Mouse (Mus musculus): Measurements from ENCODE around the gene Aste1. TPM values are rescaled to one million over a fixed set of nuclear protein-coding genes. Genes with fewer than 3 reads are reported as not detected.
A peak's percentile ranks its signal among the peaks of the same experiment; 100 is the strongest.

The Aste1 gene
- 5.3 and 7.1 TPM in 2 replicates for polyA plus RNA-seq (2015; fragmentation: Nextera tagmentation; extraction: Ambion mirVana)

GRCm38 (mm10) chr9:105395218-105395627 is at the start of gene Aste1, which contains the start of gene Nek11:
Gene Aste1 (plus strand): TSS chr9:105395392.
Gene Nek11 (minus strand): TSS chr9:105395524.
- H3K9ac ChIP-seq, result peak within 1 kb of the TSS; percentile 83
- DNase-seq (peak; percentile 91), ATAC-seq (ENCODE audit: low read depth) (peak; percentile 99)
- H3K36me3 ChIP-seq, result peaks cover 9% of the 10 kb centered on the region
- WGBS (ENCODE audit: insufficient replicate concordance), result under 1% methylated on average over 44 of the region's 44 CpGs
- peak within 1 kb of the TSS; percentile 81 for H3K4me2 ChIP-seq
- peaks cover 27% of the 10 kb centered on the region for H3K4me1 ChIP-seq (replicated peaks)
- H3K27ac ChIP-seq, result peak within 1 kb of the TSS; percentile 95
- no peaks in the 10 kb centered on the region for H3K9me3 ChIP-seq (replicated peaks)
- H3K27me3 ChIP-seq, result peaks cover 2% of the 10 kb centered on the region; the same call in 1 of the 2 replicates
- peak within 1 kb of the TSS; percentile 78 for H3K4me3 ChIP-seq (replicated peaks)

DNA sequence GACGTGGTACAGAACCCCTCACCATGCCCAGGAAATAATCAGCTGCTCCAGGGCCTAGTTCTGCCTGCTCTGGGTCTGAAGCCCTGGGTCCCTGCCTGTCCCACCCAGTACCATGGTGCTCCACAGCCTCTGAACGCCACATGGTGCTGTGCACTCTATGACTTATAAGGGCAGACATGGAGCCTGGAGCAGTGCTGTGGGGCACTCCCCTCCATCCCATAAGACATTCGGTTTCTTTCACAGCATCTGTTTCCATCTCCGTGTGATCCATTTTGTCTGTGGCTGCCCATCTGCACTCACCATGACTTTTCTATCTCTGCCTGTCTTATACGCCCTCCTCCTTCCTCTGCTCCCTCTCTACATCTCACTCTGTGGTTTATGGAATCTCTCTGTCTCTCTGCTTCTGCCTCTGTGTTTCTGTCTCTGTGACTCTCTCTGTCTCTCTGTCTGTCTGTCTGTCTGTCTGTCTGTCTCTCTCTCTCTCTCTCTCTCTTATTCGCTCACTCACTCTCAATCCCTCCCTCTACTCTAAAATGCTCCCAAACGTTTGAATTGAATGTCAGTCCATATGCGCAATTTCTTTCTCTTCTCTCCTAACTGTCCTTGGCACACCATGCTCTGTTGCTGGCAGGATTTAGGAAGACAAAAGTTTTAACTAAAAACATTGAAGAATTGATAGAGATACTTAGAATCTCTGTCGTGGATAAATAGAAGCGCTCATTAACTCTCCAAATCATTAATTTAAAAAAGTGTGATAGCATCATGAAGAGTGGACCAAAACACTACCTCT is 46.8 kb upstream of the Aste1 start:
- WGBS (ENCODE audit: insufficient replicate concordance), result 57% methylated on average over 10 of the region's 10 CpGs
- no peak for DNase-seq
- Histone ChIP-seq H3K4me1 (replicated peaks) (no peaks in the 10 kb centered on the region), H3K4me2 (no peak overlapping the region), H3K36me3 (no peaks in the 10 kb centered on the region), H3K27me3 (no peaks in the 10 kb centered on the region), H3K9me3 (replicated peaks) (0 out of 2 replicates have a peak, but pooled peaks cover 3% of the 10 kb centered on the region), H3K27ac (no peak overlapping the region), H3K9ac (no peak overlapping the region), H3K4me3 (replicated peaks) (no peak overlapping the region)
- no peak for ATAC-seq (ENCODE audit: low read depth)

DNA sequence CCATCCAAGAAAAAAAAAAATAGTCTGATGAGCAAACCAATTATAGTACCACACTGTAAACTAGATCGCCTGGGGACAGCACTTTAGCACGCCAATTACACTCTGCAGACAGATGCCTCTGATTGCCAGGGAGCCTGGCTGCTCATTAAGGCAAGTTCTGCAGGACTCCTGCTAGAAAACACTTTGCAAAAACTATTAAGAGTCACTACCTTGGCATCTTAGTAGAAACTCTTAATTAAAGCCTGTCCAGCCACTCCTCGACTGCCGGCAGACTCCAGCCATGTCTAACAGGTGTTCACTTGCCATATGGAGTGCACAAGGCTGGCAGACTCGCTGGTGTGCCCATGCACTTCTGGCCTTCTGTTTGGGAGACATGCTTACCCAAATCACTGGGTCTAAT is 46.2 kb upstream of the Aste1 start:
- H3K4me2 ChIP-seq, result no peak overlapping the region
- no peaks in the 10 kb centered on the region for H3K36me3 ChIP-seq
- WGBS (ENCODE audit: insufficient replicate concordance), result 64% methylated on average over 5 of the region's 5 CpGs
- no peak for ATAC-seq (ENCODE audit: low read depth)
- H3K9me3 ChIP-seq (replicated peaks), result no peaks in the 10 kb centered on the region
- no peak for DNase-seq
- no peak overlapping the region for H3K9ac ChIP-seq
- H3K27me3 ChIP-seq, result no peaks in the 10 kb centered on the region
- H3K4me3 ChIP-seq (replicated peaks), result no peak overlapping the region
- H3K27ac ChIP-seq, result no peak overlapping the region
- H3K4me1 ChIP-seq (replicated peaks), result no peaks in the 10 kb centered on the region

DNA sequence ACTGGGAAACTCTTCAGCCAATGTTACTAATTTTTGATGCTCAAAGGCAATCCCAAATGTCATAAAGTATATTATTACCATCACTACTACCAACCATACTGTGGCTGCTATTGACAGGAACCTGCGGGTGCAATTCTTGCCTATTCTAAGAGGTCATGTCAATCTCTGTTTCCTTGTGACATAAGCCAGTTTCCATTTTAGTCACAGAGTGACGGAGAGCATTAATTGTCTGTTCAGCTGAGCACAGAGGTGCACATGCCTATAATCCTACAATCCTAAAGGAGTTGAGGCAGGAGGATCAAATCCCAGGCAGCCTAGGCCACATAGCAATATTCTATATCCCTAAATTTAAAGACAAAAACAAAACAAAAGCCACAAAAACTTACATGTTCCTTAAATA is 33.0 kb upstream of the Aste1 start:
- Histone ChIP-seq H3K27ac (no peak overlapping the region), H3K4me1 (replicated peaks) (no peaks in the 10 kb centered on the region), H3K27me3 (no peaks in the 10 kb centered on the region), H3K4me3 (replicated peaks) (no peak overlapping the region), H3K36me3 (no peaks in the 10 kb centered on the region), H3K4me2 (no peak overlapping the region), H3K9me3 (replicated peaks) (no peaks in the 10 kb centered on the region), H3K9ac (no peak overlapping the region)
- no peak for ATAC-seq (ENCODE audit: low read depth)
- WGBS (ENCODE audit: insufficient replicate concordance), result 62% methylated on average over 2 of the region's 2 CpGs
- DNase-seq, result no peak

DNA sequence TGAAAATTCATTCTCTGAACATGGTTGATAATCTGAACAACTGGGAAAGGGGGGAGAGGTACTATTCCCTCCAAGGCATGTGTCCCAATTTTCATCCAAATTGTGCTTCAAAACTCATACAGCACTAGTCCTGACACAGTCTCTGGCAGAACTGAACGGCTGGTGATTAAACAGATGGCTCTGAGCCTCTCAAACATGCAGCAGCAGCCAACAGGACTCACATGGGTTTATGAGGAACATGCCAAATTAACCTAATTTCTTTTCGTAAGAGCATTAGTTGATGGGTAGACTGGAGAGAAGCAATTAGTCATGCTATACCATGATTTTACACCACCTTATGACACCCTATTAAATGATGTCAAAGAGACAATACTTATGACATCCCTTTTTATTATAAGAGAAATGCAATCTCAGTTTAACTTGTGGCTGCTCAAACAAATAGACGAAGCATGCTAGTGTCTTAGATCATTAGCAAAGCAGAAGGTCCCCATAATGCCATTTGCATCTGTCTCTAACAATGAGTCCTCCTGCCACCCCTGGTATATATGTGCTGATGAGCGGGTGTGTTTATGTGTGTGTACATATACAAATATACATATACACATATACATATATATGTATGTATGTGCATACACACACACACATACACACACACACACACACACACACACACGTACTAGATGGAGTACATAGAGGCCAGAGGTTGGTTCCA is 31.5 kb upstream of the Aste1 start:
- no peaks in the 10 kb centered on the region for H3K36me3 ChIP-seq
- no peak for ATAC-seq (ENCODE audit: low read depth)
- no peak overlapping the region for H3K4me2 ChIP-seq
- DNase-seq, result no peak
- no peaks in the 10 kb centered on the region for H3K27me3 ChIP-seq
- no peak overlapping the region for H3K4me3 ChIP-seq (replicated peaks)
- WGBS (ENCODE audit: insufficient replicate concordance), result 59% methylated on average over 5 of the region's 5 CpGs
- no peaks in the 10 kb centered on the region for H3K4me1 ChIP-seq (replicated peaks)
- H3K9me3 ChIP-seq (replicated peaks), result no peaks in the 10 kb centered on the region
- H3K9ac ChIP-seq, result no peak overlapping the region
- H3K27ac ChIP-seq, result no peak overlapping the region

GRCm38 (mm10) chr9:105366199-105366598 is 29.0 kb upstream of the Aste1 start:
- Histone ChIP-seq H3K9me3 (replicated peaks) (no peaks in the 10 kb centered on the region), H3K36me3 (no peaks in the 10 kb centered on the region), H3K9ac (no peak overlapping the region), H3K27ac (no peak overlapping the region), H3K4me2 (no peak overlapping the region), H3K4me1 (replicated peaks) (no peaks in the 10 kb centered on the region), H3K4me3 (replicated peaks) (no peak overlapping the region), H3K27me3 (no peaks in the 10 kb centered on the region)
- 72% methylated on average over 4 of the region's 4 CpGs for whole genome bisulfite sequencing (ENCODE audit: insufficient replicate concordance)
- DNase-seq, result no peak
- no peak for ATAC-seq (ENCODE audit: low read depth)

- WGBS (ENCODE audit: insufficient replicate concordance), result 71% methylated on average over 3 of the region's 3 CpGs
- Histone ChIP-seq H3K4me2 (no peak overlapping the region), H3K4me1 (replicated peaks) (no peaks in the 10 kb centered on the region), H3K27me3 (no peaks in the 10 kb centered on the region), H3K27ac (no peak overlapping the region), H3K9me3 (replicated peaks) (no peaks in the 10 kb centered on the region), H3K36me3 (no peaks in the 10 kb centered on the region), H3K4me3 (replicated peaks) (no peak overlapping the region), H3K9ac (no peak overlapping the region)
- DNase-seq (no peak), ATAC-seq (ENCODE audit: low read depth) (no peak)
Measured at GRCm38 (mm10) chr9:105368605-105369004, 26.6 kb upstream of the Aste1 start.

- no peak overlapping the region for H3K27ac ChIP-seq
- H3K36me3 ChIP-seq, result no peaks in the 10 kb centered on the region
- no peaks in the 10 kb centered on the region for H3K4me1 ChIP-seq (replicated peaks)
- no peak overlapping the region for H3K4me3 ChIP-seq (replicated peaks)
- no peaks in the 10 kb centered on the region for H3K9me3 ChIP-seq (replicated peaks)
- DNase-seq (no peak), ATAC-seq (ENCODE audit: low read depth) (no peak)
- H3K9ac ChIP-seq, result no peak overlapping the region
- H3K4me2 ChIP-seq, result no peak overlapping the region
- 54% methylated on average over 5 of the region's 5 CpGs for WGBS (ENCODE audit: insufficient replicate concordance)
- H3K27me3 ChIP-seq, result no peaks in the 10 kb centered on the region
Measured at GRCm38 (mm10) chr9:105374361-105374760, 20.8 kb upstream of the Aste1 start.

DNA sequence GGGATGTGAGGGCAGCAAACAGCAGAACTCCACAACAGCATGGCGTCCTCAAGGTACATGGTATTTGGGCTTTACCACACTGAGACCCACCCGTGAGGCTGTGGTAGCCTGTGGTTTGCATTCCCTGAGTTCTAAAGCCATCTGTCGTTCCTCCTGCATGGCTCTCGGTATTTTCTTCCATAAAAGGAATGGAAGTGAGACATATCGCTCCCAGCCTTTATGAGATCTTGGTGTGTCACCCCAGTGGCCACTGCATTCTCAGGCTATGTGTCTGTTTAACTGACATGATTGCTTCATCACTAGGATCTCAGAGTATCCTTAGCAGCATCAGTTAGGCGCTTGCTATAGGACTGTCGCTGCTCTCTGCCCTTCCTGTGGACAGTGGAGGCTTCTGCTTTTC is 18.8 kb upstream of the Aste1 start:
- Histone ChIP-seq H3K27ac (no peak overlapping the region), H3K36me3 (no peaks in the 10 kb centered on the region), H3K9me3 (replicated peaks) (no peaks in the 10 kb centered on the region), H3K4me2 (no peak overlapping the region), H3K4me3 (replicated peaks) (no peak overlapping the region), H3K27me3 (no peaks in the 10 kb centered on the region), H3K4me1 (replicated peaks) (no peaks in the 10 kb centered on the region), H3K9ac (no peak overlapping the region)
- DNase-seq (no peak), ATAC-seq (ENCODE audit: low read depth) (no peak)
- 57% methylated on average over 7 of the region's 7 CpGs for WGBS (ENCODE audit: insufficient replicate concordance)

- no peak for DNase-seq
- no peak for ATAC-seq (ENCODE audit: low read depth)
- Histone ChIP-seq H3K9ac (no peak overlapping the region), H3K4me3 (replicated peaks) (no peak overlapping the region), H3K36me3 (no peaks in the 10 kb centered on the region), H3K27ac (no peak overlapping the region), H3K4me2 (no peak overlapping the region), H3K9me3 (replicated peaks) (no peaks in the 10 kb centered on the region), H3K4me1 (replicated peaks) (no peaks in the 10 kb centered on the region), H3K27me3 (no peaks in the 10 kb centered on the region)
- 58% methylated on average over 7 of the region's 7 CpGs for WGBS (ENCODE audit: insufficient replicate concordance)
Measured at GRCm38 (mm10) chr9:105376954-105377530, 18.1 kb upstream of the Aste1 start.

DNA sequence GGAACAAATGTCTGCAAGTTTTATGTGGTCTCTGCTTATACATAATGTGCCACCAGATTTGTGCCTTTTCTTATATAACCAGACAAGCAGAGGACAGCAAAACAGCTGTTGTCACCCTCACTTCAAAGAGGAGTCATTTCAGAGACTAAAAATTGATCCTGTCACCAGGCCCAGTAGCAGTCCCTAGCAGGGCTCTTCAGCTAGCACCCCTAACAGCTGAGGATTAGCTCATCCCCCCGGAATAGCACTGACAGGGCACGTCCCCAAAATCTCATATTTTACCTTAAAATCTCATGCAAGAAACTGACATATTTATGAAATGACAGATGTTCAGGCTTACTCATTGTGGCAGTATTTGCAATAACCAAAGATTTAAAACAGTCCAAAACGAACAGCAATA is 17.6 kb upstream of the Aste1 start:
- DNase-seq (no peak), ATAC-seq (ENCODE audit: low read depth) (no peak)
- 44% methylated on average over 3 of the region's 3 CpGs for WGBS (ENCODE audit: insufficient replicate concordance)
- Histone ChIP-seq H3K4me3 (replicated peaks) (no peak overlapping the region), H3K9me3 (replicated peaks) (no peaks in the 10 kb centered on the region), H3K4me2 (no peak overlapping the region), H3K27me3 (no peaks in the 10 kb centered on the region), H3K36me3 (no peaks in the 10 kb centered on the region), H3K9ac (no peak overlapping the region), H3K27ac (no peak overlapping the region), H3K4me1 (replicated peaks) (no peaks in the 10 kb centered on the region)
